Mouse (Mus musculus) spleen, adult 12 weeks (tissue): ENCODE results near the gene Atl3.
"Not testable (repeated sequence)": the region's sequence is repeated elsewhere in the genome, so short reads cannot be mapped to it uniquely, and the experiment has no call there.

Experiments
- DNase-seq: peaks from one replicate; pipeline ENCODE4 v3.0.0; 2022; ENCODE audit warnings: low spot score

Atl3 gene

DNA sequence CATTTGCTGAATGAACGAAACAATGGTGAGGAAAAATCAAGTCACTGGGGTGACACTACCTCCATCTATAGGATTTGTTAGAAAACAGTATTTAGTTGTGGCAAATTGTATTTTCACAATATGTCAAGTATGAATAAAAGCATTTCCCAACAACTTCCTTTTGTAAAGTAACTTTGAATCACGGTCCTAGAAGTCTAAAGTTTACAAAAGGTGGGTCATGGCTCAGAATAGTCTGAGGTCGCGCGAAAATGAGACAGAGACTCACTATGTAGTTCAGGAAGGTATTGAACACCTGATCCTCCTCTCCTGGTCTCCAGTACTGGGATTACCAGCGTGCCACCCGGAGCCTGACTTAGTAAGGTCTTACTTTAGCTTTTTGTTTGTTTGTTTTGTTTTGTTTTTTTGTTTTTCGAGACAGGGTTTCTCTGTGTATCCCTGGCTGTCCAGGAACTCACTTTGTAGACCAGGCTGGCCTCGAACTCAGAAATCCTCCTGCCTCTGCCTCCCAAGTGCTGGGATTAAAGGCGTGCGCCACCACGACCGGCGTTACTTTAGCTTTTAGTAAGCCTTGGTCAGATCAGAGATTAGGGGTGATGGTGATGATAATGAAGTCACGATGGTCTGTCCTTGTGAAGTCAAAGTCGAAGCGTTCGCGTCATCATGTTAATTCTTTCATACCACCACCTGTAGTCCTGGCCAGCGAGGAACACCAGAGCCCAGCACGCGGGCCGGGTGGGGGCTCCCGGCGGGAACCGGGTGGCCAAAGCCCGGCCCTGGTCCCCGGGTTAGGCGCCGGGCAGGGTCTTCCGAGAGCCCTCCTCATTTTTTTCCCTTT is at the start of gene Atl3:
Atl3 (plus strand) TSS at position 689 of the 835 bp plus-strand sequence.
- no peak for DNase-seq

- no peak for DNase-seq
Observed at GRCm38 (mm10) chr19:7445105-7445504, 48.7 kb upstream of the Atl3 start.

DNA sequence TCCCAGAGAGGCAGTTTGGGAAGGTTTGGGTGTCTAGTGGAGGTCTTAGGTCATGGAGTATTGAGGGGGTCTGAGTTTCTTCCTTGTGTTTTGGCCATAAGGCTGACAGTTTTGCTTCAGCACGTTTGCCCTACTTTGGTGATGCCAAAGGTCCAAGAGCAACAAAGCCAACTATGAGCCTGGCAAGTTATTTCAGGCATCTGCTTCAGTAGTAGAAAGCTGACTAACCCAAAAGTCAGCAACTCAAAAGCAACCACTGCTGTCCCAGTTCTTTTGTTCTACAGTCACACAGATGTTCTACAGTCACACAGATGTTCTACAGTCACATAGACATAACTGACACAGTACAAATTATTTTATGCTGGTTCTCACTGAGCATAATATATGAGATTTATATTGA is 48.2 kb upstream of the Atl3 start:
- DNase-seq, result no peak

GRCm38 (mm10) chr19:7456803-7457202 is 37.0 kb upstream of the Atl3 start:
- DNase-seq, result no peak

- DNase-seq, result no peak
Observed at GRCm38 (mm10) chr19:7458901-7459300, 34.9 kb upstream of the Atl3 start.

DNA sequence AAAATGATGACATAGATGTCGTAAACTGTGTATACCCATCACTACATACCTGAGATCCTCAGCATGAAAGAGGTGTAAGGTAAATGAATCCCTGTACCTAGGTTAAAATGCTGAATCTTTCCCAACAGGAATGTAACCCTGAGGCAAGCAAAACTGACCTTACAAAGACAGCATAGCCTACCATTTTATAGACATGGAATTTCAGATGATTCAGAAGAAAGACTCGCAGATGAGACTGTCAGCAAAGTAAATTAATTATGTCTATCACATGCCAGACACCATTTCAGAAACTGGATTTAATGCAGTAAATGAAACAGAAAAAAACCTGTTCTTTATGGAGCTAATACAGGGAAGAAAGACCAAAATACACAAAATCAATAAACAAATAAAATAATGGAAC is 34.5 kb upstream of the Atl3 start:
- DNase-seq, result no peak

GRCm38 (mm10) chr19:7467915-7468314 is 25.9 kb upstream of the Atl3 start:
- no peak for DNase-seq

- DNase-seq, result no peak
Observed at GRCm38 (mm10) chr19:7470643-7471042, 23.2 kb upstream of the Atl3 start.

DNA sequence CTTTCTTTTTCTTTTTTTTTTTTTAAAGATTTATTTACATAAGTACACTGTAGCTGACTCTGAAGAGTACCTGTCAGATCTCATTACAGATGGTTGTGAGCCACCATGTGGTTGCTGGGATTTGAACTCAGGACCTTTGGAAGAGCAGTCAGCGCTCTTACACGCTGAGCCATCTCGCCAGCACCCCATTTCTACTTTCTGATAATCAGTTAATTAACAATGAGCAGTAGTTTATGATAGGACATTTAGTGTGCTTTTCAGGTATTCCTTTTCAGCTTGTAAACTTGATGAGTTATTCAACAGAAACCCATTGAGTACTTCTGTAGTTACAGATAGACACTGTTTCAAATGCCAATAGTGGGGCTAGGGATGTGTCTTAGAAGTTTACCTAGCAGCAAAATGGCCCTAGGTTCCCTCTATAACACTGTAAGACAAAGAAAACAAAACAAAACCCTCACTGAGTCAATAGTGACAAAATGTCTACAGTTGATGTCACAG is 14.0 kb upstream of the Atl3 start:
- DNase-seq, result no peak

DNA sequence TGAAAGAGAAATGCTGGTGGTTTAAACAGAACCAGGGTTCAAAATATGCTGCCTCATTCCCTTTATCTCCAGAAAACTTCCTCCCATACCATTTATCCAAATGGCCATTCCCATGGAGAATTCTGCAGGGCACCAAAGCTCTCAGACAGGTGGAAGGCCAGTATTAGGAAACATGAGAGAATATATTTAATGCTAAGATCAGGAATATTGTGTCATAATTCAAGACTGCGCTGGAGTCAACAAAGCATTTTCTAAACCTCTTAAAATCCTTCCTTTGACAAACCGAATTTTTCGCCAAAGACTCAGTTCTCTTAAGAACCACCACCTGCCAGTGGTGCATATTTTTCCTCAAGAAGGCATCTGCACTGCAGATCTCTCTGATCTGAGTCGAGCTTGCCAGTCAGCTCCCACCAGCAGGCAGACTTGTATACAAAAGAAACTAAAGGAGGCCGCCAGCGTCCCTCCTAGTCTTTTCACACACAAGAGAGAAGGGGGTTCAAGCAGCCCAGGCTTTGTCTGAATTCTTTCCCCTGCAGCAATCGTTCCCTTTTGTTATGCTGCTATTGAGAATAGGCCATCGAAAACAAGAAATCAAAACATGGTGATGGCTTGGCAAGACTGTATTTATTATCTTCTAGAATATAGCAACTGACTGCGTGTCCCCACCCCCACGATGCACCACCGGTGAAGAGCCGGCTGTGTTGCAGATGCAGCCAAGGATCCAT is 12.1 kb upstream of the Atl3 start:
- DNase-seq, result peak; percentile 7

DNA sequence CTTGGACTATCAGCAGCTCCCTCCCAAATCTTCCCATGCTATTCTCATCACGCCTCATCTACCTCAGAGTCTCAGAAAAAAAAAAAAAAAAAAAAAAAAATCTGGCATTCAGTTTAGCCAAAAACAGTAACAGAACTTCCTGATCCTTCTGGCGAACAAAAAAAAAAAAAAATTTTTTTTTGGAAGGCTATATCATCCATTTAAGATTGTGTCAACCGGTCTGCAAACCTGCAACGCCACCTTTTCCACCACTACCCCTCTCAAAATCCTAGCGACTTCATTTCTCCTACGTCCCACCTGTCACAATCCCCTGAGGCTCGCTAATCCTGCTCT is 11.6 kb upstream of the Atl3 start:
- no peak for DNase-seq

DNA sequence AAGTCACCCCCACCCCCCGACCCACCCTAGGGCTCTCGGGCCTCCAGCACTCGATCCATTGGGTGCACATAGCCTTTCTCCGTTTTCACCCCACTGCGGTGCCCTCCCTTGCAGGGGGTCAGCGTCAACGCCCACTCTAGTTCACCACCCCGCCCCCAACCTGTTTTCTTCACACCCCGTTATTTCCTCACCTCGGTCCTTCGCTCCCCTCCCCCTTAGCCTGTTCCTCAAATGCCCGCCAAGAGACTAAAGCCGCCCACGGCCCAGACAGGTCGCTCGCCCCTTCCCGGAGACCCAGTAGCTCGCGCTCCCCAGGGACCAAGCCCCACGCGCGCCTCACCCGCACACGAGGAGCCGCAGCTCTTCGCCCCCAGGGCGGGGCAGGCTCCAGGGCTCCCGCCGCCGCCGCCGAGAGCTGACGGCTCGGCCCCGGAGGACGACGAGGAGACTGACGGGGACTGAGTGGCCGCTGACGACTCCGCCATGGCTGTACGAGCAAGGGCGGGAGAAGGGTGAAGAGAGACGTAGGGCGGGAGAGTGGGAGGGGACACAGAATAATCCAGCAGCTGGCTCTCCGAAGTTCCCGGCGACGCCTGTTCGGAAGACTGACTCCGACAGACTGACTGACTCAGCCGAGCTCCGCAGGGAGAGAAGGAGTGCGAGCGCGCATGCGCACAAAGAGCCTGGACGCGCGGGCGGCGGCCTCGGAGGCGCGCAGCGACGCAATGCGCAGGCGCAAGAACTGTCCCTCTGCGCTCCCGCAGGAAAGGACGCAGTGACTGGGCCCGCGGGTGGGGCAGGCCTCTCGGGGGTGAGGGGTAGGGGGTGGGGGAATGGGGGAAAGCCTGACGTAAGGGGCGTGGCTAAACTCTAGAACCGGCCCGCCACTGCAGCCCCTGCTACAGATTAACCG is 11.0 kb upstream of the Atl3 start, which contains the start of gene Rtn3:
Rtn3 (minus strand) TSS at position 683 of the 913 bp plus-strand sequence.
- DNase-seq, result peak; percentile 95

DNA sequence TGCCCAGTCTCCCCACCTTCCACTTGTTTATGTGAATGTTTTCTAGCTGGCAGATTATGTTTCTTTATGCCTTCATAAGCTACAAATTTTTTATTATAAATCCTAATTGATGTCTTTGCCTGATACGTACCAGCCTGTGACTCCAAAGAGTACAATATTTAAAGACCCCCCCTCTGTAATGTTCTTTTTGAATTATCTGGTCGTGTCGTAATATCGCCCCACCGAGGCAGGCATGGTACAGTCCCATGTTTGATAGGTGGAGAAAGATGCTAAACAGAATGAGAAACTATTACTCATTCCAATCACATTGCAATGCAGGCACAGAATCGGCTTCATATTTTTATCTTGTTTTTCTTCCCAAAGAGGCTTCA is 10.3 kb upstream of the Atl3 start:
- DNase-seq, result no peak

- no peak for DNase-seq
Observed at GRCm38 (mm10) chr19:7484076-7484475, 9.8 kb upstream of the Atl3 start.

GRCm38 (mm10) chr19:7487680-7488079 is 6.2 kb upstream of the Atl3 start:
- no peak for DNase-seq

DNA sequence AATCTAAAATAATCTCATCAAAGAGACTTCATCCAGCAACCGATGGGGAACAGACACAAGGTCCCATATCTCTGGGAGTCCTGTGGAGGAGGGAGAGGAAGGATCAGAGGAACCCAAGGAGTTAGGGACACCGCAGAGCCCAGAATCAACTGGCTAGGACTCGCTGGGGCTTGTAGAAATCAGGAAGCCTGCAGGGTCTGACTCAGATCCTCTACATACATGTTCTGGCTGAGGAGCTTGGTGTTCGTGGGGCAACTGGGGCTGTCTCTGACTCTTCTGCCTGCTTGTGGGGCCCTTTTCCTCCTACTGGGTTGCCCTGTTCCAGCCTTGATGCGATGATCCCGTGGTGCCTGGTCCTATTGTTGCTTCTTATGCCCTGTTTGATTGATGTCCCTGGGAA is 1.9 kb upstream of the Atl3 start:
- DNase-seq, result no peak

DNA sequence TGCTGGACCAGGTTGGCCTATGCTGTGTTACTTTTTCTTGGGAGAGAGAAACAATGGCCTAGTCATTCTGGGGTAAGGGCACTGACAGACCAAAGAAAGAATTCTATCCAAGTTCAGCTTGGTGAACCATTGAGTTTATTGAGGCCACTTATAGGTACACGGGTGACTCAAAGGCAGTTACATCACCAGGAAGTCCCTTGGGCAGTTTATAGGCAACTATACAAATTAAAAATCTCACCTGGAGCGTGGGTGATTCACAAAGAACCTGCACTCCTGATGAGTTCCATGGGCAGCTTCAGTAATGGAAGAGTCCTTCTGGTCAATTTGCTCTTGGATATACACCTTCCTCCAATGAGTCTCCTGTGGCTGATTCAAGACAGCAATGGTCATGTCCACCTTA is 1.2 kb upstream of the Atl3 start:
- no peak for DNase-seq

GRCm38 (mm10) chr19:7494187-7495015 is 561 bp downstream of the Atl3 start:
- peak; percentile 83 for DNase-seq

GRCm38 (mm10) chr19:7495221-7496038 is 1.6 kb downstream of the Atl3 start:
- no peak for DNase-seq

DNA sequence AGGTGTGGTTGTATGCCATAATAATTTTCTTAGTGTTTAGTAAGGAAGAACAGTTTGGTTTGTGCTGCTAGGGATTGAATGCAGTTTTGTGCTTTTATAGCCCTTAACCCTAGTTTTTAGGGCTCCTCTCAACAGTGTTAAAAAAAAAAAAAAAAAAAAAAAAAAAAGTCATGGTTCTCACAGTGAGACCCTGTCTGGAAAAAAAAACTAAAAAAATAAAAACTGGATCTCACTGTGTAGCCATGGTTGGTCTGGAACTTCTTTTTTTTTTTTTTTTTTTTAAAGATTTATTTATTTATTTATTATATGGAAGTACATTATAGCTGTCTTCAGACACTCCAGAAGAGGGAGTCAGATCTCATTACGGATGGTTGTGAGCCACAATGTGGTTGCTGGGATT is 2.2 kb downstream of the Atl3 start:
- DNase-seq, result not testable (repeated sequence)

- no peak for DNase-seq
Observed at GRCm38 (mm10) chr19:7498816-7499215, 5.0 kb downstream of the Atl3 start.
